Mouse (Mus musculus) WW6 (cell line): ENCODE measurements around the gene Polrmt.

Source experiments
- DNase-seq: peaks from one replicate; pipeline ENCODE4 v3.0.0-alpha.2; 2013; ENCODE audit warnings: low read depth, low spot score

The Polrmt gene

DNA sequence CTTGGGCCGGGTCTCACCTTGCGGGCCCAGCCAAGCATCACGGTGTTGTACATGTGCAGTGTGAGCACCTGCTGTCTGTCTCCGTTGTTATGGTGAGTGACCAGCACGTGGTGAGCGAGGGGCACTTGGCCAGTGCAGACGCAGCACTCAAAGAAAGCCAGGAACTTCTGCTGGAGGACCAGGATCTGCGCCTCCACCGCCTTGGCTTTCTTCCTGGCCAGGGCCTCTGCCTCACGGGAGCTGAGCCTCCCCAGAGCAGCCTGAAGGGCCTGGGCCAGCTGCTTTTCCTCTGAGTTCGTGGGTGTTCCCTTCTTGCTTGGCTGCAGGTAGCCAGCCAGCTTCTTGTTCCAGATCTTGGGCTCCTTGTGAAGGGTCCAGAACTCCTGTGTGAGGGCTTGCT lies 3.2 kb downstream of the Polrmt start:
- DNase-seq = no peak

DNA sequence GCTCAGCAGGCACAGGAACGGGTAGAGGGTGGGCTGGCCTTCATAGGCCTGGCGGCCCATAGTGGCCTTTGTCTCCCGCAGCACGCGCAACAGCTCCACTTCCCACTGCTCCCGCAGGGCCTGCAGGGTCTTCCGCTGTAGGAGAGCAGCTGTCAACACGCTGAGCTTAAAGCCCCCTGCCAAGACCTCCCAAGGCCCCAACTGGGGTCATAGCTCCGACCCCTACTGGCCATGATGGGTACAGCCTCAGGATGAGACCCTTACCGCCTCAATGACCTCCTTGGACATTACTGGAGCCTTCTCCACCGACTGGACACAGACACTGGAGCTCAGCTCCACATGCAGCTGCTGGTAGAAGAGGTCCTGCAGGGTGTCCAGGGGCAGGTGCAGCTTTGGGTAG lies 5.5 kb downstream of the Polrmt start:
- DNase-seq = no peak

DNA sequence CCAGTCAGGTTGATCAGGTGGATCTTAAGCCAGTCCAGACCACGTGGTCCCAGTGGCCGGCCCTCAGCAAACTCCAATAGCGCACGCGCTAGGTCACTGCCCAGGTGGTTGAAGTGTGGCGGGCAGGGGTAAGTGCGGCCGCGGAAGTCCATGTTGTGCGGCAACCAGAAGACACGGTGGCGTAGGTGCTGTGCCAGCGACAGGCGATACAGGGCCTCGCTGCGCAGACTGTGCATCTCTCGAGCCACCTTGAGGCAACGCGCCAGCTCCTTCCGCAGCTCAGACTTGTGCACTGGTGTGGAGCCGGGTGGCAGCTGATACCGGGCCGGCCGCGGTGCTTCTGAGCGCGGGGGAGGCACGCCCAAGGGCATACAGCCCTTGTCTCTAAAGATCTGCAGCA lies 7.1 kb downstream of the Polrmt start:
- no peak for DNase-seq

- DNase-seq = no peak
These were observed 8.1 kb downstream of the Polrmt start for GRCm38 (mm10) chr10:79738259-79738658.

- no peak for DNase-seq
These were observed 9.7 kb downstream of the Polrmt start for GRCm38 (mm10) chr10:79736706-79737105.

DNA sequence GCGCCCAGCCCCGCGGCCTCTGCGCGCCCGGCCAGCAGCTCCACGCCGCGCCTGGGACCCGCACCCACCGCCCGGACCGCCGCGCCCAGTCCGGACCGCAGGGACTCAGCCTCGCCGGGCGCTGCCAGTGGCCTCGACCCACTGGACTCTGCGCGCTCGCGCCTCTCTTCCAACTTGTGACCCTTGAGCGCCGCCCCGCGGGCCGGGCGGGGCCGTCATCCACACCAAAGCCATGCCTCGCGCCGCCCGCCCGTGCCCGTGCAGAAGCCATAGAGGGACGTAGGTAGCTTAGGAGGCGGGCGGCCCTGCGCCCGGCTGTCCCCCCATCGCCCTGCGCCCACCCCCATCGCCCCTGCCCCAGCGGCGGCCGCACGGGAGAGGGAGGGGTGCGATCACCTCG lies 11.0 kb downstream of the Polrmt start:
- DNase-seq = no peak

DNA sequence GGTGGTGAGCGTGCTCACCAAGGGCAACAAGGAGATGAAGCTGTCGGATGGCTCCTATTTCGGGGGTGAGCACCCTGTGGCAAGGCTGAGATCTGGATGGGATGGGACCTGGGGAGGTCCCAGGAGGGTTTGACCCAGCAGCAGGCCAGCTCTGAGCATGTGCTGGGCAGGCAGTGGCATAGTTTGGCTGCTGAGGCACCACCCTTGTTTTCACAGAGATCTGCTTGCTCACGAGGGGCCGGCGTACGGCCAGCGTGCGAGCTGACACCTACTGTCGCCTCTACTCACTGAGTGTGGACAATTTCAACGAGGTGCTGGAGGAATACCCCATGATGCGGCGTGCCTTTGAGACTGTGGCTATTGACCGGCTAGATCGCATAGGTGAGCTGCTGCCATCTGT lies 12.5 kb downstream of the Polrmt start:
- no peak for DNase-seq

- DNase-seq = no peak
These were observed 13.9 kb downstream of the Polrmt start for GRCm38 (mm10) chr10:79732500-79732899.

DNA sequence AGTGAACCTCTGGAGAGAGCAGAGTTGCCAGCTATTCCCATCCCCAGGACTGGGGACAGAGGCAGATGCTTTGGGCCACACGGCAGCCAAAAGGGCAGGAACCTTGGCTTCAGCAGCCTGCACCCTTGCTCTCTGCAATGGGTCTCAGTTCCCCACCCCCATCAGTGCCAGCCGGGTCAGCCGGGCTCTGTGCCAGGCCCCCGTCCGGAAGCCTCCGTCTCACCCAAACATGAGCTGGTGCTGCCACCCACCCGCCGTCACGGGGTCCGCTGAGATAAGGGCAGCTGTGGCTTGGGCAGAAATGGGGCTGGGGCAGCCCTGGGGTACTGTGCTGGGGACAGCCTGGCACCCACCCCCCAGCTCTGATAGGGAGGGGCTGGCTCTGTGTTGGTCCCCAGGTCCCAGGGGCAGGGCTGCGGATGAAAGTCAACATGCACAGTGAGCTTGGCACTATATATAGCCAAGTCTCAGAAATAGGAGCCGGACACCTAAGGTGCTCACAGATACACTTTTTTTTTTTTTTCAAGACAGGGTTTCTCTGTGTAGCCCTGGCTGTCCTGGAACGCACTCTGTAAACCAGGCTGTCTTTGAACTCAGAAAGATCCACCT lies 16.9 kb downstream of the Polrmt start:
- no peak for DNase-seq

DNA sequence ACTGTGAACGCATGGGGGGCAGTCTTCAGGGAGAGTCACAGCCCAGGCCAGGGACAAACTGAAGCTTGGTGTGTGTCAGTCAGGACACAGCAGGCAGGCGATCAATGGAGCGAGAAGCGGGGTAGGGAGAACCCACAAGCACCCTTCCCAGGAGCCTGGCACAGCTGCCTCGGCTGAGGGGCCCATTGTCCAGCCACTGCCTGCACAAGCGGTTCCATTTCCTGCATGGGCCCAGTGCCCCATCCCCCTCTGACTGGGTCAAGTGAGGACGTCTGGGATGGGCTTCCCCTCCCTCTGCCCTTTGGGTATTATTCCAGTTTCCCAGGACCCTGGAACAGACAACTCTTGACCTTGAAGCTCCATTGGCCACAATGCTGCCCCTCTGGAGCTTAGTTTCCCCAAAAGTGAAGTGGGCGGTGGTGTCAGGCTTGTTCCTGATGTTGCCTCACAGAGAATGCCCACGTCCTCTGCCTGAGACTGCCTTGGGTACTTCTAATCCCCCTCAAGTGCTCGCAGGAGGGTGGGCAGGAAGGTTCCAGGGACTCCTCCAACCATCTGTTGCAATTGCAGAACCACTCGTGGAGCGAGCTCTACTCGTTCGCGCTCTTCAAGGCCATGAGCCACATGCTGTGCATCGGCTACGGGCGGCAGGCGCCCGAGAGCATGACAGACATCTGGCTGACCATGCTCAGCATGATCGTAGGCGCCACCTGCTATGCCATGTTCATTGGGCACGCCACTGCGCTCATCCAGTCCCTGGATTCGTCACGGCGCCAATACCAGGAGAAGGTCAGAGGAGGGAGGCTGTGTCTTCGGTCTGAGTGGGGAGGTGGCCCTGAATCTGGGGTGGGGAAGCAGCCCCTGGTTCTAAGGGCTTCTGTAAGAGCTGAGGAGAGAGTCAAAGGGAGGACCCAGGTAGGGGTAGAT lies 17.8 kb downstream of the Polrmt start:
- no peak for DNase-seq

GRCm38 (mm10) chr10:79726090-79726489 lies 20.3 kb downstream of the Polrmt start:
- no peak for DNase-seq

DNA sequence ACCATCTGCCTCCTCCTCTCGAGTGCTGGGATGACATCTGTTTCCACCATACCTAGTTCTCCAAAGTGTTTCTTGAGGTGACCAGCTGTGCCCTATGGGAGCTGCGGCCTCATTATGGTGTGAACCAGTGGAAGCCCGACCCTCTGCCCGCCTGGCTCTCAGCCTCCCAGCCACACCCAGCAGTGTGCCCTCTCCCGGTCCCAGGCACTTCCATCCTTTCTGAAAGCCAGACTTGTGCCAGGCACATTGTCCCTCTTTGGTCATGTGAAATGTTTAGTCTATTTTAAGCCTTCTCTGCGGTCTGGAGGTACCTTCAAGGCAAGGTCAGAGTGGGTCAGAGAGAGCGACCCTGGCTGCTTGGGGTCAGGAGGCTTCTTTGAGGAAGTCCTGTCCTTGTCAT lies 22.7 kb downstream of the Polrmt start:
- no peak for DNase-seq

GRCm38 (mm10) chr10:79723047-79723446 lies 23.3 kb downstream of the Polrmt start:
- no peak for DNase-seq

GRCm38 (mm10) chr10:79721089-79721488 lies 25.3 kb downstream of the Polrmt start:
- no peak for DNase-seq

DNA sequence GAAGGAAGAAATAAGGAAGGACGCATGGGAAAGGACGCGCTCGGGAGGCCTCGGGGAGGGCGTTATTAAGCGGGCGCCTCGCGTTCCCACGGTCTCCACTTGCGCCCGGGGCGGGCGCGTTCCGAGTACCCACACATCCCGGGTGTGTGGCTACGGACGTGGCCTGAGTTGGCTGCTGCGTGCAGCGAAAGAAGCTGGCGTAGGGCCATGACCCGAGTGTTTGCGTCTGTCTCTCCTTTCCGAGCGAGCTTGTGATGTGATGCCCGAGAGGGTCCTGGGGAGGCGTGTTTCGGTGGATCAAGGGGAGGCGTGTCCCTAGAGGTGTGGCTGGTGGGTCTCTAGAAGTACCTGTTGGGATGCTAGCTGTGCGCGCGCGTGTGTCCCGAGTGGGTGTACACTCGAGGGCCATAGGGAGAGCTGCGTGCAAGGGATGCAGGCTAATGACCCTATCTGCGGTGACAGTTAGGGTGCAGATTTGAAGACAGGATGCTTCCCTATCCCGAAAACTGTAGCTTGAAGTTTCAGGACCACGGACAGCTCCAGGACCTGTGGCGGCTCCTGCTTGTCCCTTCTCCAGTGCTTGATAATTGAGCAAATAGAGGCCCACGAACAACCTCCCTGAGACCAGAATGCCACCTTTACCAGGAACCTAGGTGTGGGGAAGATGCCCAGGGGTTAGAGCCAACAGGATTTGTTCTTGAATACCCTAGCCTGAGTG lies 28.6 kb downstream of the Polrmt start:
- DNase-seq = no peak

- DNase-seq = no peak
These were observed 29.4 kb downstream of the Polrmt start for GRCm38 (mm10) chr10:79716988-79717355.

- no peak for DNase-seq
These were observed 30.0 kb downstream of the Polrmt start, which contains the start of gene Hcn2 for GRCm38 (mm10) chr10:79716254-79716987. Hcn2 (plus strand) TSS chr10:79716634.

DNA sequence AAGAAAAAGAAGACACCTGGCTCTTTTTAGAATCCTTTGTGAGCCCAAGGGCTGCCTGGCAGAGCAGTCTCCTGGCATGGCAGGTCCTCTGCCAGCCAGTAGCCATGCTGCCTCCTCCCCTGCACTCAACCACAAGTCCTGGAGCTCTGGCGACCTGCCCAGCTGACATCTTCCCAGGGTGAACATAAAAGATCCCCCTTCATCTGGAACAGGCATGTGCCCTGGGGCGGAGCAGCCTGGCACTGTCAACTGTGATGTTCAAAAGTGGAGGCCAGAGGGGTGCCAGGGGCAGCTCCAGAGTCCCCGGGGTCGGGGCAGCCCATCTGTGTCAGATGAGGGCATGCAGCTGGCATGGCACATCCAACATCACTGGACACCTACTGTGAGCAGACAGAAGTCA lies 31.4 kb downstream of the Polrmt start:
- DNase-seq = no peak

- no peak for DNase-seq
These were observed 33.2 kb downstream of the Polrmt start for GRCm38 (mm10) chr10:79713163-79713562.

DNA sequence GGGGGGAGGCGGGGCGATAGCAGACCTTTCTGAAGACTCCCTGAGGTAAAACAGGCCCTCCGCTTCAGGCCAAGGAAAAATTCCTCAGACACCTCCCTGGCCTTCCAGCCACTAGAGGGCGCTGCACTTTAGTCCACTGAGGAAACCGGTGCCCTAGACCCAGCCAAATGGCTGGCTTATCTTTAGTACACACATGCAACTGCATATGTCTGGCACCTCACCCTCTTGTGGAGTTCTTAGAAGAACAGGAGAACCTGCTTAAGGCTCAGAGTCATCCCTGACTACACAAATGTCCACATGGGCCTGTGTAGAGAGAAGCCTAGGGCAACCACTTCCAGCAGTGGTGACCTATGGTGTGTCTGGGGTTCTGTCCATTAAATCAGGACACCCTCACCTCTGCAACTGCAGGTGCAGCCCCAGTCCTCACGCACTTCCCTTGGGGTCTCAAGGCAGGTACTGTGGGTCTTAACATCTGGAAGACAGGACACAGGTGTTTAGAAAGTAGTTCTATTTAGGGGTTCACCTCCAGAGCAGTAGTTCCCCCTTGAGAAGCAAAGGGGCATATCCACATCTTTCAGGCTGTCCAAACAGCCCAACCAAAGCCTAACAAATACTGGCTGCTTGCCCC lies 33.8 kb downstream of the Polrmt start:
- peak; percentile 58 for DNase-seq

GRCm38 (mm10) chr10:79712029-79712428 lies 34.4 kb downstream of the Polrmt start:
- DNase-seq = no peak
